Mouse (Mus musculus) layer of hippocampus, postnatal 36 days (tissue): ENCODE measurements around the gene Mrtfb. TPM values are rescaled to one million over a fixed set of nuclear protein-coding genes. Genes with fewer than 3 reads are reported as not detected.
A peak's percentile ranks its signal among the peaks of the same experiment; 100 is the strongest.

ENCODE experiments used
- DNase-seq, 2 experiments: peaks; one replicate each; pipeline ENCODE4 v3.0.0; 2022
- total RNA-seq, 2 experiments: library from RNA; stranded (reverse); gene quantifications; 2 replicates each; pipeline ENCODE4 v1.2.3; 2021

The Mrtfb gene
- total RNA-seq, result 100 to 1,000 TPM; 156 to 177 TPM

GRCm38 (mm10) chr16:13255855-13256635 is at the start of gene Mrtfb:
Gene Mrtfb (plus strand): TSS chr16:13256481.
- peak; percentile 88 to 90 for DNase-seq

- no peak for DNase-seq
These were observed 48.6 kb upstream of the Mrtfb start for GRCm38 (mm10) chr16:13207649-13208048.

- DNase-seq, result no peak
These were observed 48.2 kb upstream of the Mrtfb start for GRCm38 (mm10) chr16:13208087-13208486.

- DNase-seq, result no peak
These were observed 43.5 kb upstream of the Mrtfb start for GRCm38 (mm10) chr16:13212781-13213180.

GRCm38 (mm10) chr16:13216116-13216952 is 39.9 kb upstream of the Mrtfb start:
- no peak for DNase-seq

GRCm38 (mm10) chr16:13217951-13218350 is 38.3 kb upstream of the Mrtfb start:
- no peak for DNase-seq

GRCm38 (mm10) chr16:13221475-13221874 is 34.8 kb upstream of the Mrtfb start:
- no peak for DNase-seq

- DNase-seq, result no peak
These were observed 24.2 kb upstream of the Mrtfb start for GRCm38 (mm10) chr16:13232043-13232442.

GRCm38 (mm10) chr16:13232912-13233802 is 23.1 kb upstream of the Mrtfb start:
- no peak for DNase-seq

GRCm38 (mm10) chr16:13239039-13239438 is 17.2 kb upstream of the Mrtfb start:
- DNase-seq, result no peak

- DNase-seq, result no peak
These were observed 16.7 kb upstream of the Mrtfb start for GRCm38 (mm10) chr16:13239544-13239943.

- DNase-seq, result no peak
These were observed 16.0 kb upstream of the Mrtfb start for GRCm38 (mm10) chr16:13240326-13240725.

- no peak for DNase-seq
These were observed 10.6 kb upstream of the Mrtfb start for GRCm38 (mm10) chr16:13245658-13246057.

- no peak for DNase-seq
These were observed 9.4 kb upstream of the Mrtfb start for GRCm38 (mm10) chr16:13246855-13247254.

- no peak for DNase-seq
These were observed 6.2 kb upstream of the Mrtfb start for GRCm38 (mm10) chr16:13250061-13250460.

- peak in 1 of 2 experiments; percentile 21 for DNase-seq
These were observed 616 bp downstream of the Mrtfb start for GRCm38 (mm10) chr16:13256667-13257527.

GRCm38 (mm10) chr16:13257528-13257835 is 1.2 kb downstream of the Mrtfb start:
- DNase-seq, result no peak

- no peak for DNase-seq
These were observed 2.7 kb downstream of the Mrtfb start for GRCm38 (mm10) chr16:13259026-13259425.

GRCm38 (mm10) chr16:13266312-13266711 is 10.0 kb downstream of the Mrtfb start:
- DNase-seq, result no peak

GRCm38 (mm10) chr16:13267350-13267904 is 11.1 kb downstream of the Mrtfb start:
- DNase-seq, result no peak

GRCm38 (mm10) chr16:13269426-13269825 is 13.1 kb downstream of the Mrtfb start:
- no peak for DNase-seq
